Mouse (Mus musculus) lung, postnatal 36 days (tissue): ENCODE measurements around the gene Klk12.

Source experiments
- DNase-seq: peaks from one replicate; pipeline ENCODE4 v3.0.0; 2022; ENCODE audit warnings: mixed read lengths

The Klk12 gene

GRCm38 (mm10) chr7:43768597-43768996 is at the start of gene Klk12:
TSS of gene Klk12 (plus strand) at chr7:43768897.
- DNase-seq: no peak

DNA sequence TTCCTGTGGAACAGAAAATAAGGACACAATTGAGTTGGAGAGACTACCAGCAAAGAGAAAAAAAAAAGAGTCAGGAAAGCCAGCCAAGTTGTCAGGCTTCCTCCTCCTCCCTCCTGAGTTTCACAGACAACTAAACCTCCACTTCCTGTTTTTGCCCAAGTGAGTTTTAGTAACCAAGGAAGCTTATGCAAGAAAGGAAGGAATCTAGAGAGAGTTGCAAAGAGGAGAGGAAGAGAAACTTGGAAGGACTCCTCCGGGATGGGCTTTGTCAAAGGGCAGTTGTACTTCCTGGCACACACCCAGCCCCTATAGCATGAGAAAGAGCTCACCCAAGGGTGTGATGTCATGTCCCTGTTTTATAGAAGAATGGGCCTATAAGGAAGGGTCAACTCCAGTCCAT is 20.9 kb upstream of the Klk12 start:
- peak; percentile 73 for DNase-seq

DNA sequence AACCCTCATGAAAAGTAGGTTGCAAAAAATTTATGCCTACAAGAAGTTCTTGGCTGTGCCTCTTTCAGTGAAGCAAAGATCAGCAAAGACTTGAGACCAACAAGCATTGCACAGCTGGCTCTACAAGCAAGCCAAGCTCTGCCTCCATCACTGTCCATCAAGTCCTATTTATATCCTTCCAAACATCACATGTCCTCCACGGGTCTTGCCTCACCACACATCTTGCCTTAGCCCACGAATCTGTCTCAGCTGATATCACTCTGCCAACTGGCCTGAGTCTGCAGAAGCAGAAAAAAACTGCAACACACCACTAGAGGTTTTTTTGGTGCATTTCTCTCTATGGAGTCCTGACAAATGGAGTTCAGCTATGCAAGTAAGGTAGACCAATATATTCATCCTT is 15.9 kb upstream of the Klk12 start:
- DNase-seq: no peak

- no peak for DNase-seq
These were observed 2.2 kb upstream of the Klk12 start for GRCm38 (mm10) chr7:43766484-43766883.

DNA sequence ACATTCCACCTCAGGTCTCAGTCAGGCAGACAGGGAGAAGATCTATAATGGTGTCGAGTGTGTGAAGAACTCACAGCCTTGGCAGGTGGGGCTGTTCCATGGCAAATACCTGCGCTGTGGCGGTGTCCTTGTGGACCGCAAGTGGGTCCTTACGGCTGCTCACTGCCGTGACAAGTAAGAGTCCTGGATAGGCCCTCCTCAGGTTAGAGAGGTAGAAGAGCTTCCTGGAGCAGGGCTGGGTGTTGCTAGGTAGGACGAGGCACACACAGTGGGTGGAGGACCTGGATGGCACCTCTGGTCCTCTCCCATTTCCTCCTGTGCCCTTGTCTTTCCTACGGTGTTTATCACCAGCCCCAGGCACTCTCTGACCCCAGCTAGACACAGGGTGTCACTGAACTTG is 939 bp downstream of the Klk12 start:
- DNase-seq: no peak

GRCm38 (mm10) chr7:43770701-43771100 is 2.0 kb downstream of the Klk12 start:
- no peak for DNase-seq

- DNase-seq: no peak
These were observed 3.2 kb downstream of the Klk12 start for GRCm38 (mm10) chr7:43771916-43772315.

- no peak for DNase-seq
These were observed 4.2 kb downstream of the Klk12 start for GRCm38 (mm10) chr7:43772901-43773300.

DNA sequence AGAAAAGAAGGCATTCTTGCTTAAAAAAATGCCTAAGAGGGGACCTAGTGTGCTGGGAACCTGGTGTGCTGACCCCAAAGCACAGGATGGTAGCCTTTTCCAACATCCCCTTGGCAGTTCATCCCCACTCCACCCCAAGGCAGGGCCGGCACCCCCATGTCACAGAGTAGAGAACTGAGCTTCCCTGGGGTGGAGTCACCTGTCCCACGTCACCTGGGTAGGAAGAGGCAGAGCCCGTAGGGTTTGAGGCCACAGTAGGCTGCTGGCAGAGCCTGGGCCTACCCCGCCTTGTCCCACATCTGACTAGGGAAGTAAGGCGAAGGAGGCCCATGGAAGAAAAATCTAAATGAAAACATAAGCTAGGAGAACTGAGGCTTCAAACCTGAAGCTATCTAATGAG is 5.7 kb downstream of the Klk12 start, which contains the start of gene Klk11:
Gene Klk11 (plus strand): TSS at position 241 of the 400 bp plus-strand sequence.
- DNase-seq: no peak

DNA sequence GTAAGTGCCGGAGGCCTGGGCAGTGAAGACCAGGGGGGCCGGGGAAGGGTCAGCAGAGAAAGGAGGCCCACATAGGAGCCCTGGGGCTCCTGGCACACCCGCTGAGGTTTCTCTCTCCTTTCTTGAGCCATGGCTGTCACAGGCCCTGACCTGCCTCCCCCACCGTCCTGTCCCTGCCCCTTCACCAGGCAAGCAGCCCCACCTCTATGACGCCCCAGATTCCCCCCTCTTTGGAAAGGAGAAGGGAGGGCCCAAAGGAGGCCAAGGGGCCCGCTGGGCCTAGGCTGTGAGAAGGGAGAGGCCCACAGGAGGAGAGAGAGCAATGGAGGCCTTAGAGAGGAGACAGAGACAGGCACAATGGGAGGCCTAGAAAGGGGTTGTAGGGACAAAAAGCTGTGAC is 6.1 kb downstream of the Klk12 start:
- no peak for DNase-seq

- no peak for DNase-seq
These were observed 6.8 kb downstream of the Klk12 start for GRCm38 (mm10) chr7:43775311-43776057.

GRCm38 (mm10) chr7:43776506-43776905 is 7.8 kb downstream of the Klk12 start:
- no peak for DNase-seq

- DNase-seq: no peak
These were observed 8.7 kb downstream of the Klk12 start for GRCm38 (mm10) chr7:43777423-43777822.

DNA sequence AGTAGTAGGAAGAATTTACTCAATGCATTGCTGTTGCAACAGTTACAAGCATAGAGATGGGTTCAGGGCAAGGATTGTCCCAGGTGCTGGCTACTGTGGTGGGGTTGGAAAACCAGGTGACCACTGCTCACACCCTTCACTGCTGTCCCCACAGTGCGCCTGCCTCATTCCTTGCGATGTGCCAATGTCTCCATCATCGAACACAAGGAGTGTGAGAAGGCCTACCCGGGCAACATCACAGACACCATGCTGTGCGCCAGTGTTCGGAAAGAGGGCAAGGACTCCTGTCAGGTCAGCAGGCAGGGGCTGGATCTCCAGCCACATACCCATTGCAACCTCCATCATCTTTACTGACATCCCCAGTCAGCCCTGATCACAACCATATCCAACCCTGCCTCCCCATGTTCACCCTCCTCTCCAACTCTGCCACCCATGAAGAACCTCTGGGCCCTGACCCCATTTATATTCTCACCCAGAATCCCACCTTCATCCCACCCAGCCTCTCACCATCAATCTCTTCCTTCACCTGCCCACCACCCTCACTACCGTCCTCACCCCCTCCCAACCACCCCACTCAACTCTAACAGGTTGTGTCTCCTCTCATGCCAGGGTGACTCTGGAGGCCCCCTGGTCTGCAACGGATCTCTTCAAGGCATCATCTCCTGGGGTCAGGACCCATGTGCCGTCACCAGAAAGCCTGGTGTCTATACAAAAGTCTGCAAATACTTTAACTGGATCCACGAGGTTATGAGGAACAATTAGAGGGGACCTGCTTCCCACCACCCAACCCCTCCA is 9.7 kb downstream of the Klk12 start:
- DNase-seq: no peak

DNA sequence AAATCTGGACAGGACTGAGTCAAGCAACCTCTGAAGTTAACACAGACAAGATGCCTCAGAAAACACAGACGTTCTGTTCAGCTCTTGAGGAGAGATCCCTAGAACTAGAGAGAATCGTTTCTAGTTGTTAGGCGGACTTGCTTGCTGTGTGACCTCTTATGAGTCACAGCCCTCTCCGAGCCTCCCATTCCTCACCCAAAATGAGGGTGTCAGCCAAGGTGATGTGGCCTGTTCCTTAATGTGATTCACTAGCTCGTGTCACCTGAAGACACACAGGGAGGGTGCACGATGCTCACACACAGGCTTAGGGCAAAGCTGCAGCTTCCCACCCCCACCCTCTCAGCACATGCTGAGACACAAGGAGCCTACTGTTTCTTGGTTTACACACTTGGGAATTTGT is 11.5 kb downstream of the Klk12 start:
- DNase-seq: no peak

- DNase-seq: peak; percentile 10
These were observed 12.0 kb downstream of the Klk12 start, which contains the start of gene Klk10 for GRCm38 (mm10) chr7:43780746-43781145. TSS of gene Klk10 (plus strand) at chr7:43781035.

GRCm38 (mm10) chr7:43781541-43781940 is 12.8 kb downstream of the Klk12 start:
- no peak for DNase-seq

- peak; percentile 92 for DNase-seq
These were observed 13.9 kb downstream of the Klk12 start for GRCm38 (mm10) chr7:43782275-43783265.

DNA sequence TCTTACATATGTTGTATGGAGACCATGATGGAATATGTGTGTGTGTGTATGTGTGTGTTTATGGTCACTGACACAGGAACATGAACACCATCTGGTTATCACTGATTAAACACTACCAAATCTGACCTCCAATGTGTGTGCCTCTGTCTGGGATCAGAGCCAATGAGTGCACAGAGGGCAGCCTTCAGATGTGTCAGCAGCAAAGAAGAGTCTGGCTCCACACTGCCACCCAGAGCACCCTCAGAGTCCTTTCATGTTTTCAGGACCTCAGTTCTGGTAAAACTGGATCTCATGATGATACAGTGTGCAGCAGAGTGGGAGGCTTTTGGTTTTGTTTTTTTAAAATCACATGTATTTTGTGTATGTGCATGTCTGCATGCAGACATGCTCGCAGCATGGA is 16.6 kb downstream of the Klk12 start:
- DNase-seq: peak; percentile 25

DNA sequence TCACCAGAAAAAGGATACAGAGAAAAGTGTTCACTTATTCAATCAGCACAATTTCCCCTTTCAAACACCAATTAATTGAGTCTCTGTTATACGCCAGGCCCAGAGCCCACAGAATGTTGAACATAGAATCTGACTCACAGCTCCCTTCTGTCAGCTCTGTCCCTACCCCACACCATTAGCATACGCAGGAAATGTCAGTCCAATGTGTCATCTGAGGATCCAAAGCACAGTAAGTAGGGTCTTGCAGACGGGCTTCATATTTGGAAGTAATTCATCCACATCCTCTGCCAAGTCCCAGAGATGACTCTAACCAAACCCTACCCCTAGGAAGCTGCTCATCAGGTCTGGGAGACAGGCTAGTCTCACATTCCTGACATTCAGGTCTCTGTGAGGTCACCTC is 19.4 kb downstream of the Klk12 start:
- no peak for DNase-seq

DNA sequence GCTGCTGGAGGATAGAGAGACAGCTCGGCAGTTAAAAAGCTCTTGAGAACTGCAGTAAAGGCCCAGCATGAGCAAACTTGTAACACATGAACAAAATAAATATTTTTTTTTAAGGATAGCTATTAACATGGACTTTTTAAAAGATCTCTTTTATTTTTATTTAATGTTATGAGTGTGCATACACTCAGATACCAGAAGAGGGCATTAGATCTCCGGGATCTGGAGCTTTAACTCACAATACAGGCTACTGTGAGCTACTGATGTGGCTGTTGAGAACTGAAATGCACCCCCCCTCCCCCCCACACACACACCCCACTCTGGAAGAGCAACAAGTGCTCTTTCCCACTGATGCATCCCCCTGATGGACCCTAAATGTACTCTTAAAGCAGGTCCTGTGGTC is 20.6 kb downstream of the Klk12 start:
- DNase-seq: no peak

DNA sequence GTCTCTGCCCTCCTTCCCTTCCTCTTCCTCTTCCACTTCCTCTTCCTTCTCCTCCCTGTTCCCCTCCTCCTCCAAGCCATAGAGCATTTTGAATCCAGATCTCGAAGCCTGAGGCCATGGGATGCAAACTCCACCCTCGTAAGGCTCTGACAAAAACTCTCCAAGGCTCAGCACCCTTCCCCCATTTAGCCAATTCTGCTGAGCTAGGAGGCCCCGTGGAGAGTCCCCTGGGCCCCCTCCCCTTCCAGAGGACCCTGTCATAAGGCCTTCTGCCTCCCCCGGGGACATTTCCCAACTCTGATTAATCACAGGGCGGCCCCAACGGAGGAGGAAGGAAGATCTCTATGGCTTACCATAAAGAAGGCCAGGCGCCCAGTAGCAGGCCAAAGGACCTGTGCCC is 22.9 kb downstream of the Klk12 start, which contains the start of gene Klk9:
Gene Klk9 (plus strand): TSS at position 301 of the 400 bp plus-strand sequence.
- no peak for DNase-seq

GRCm38 (mm10) chr7:43796355-43796754 is 27.7 kb downstream of the Klk12 start:
- DNase-seq: no peak
